Mouse (Mus musculus) ES-Bruce4 (cell line): ENCODE measurements around the gene Rybp.

Experiments used
- CTCF ChIP-seq: IDR thresholded peaks from one replicate; pipeline ENCODE4 v1.8.1; 2011; ENCODE audit warnings: low read depth, low read length
- EP300 ChIP-seq: IDR thresholded peaks from 2 replicates; pipeline ENCODE4 v1.6.1; 2011; ENCODE audit warnings: low read depth, low read length; ENCODE audit not compliant: insufficient read depth
- POLR2A ChIP-seq: IDR thresholded peaks from one replicate; pipeline ENCODE4 v1.8.1; 2011; ENCODE audit warnings: low read length; ENCODE audit not compliant: insufficient read depth

- TF ChIP-seq EP300 (no peak), POLR2A (no peak), CTCF (no peak)
Measured at GRCm38 (mm10) chr6:100288016-100288729, 888 bp upstream of the Rybp start.
